ENCODE assay signal across 11 mouse cellular contexts in genomic region chr5:39417121-39417844, GRCm38 (mm10).
DNase-seq lines count a peak whose midpoint lies in the region; ATAC-seq and TF ChIP-seq lines count a peak whose summit lies in the region.
"Had no signal": no experiment of that assay in that cellular context is flagged by ENCODE, and none has a peak within 500 bp of the region (broad histone marks: within the 10 kb centered on the region; RNA-seq: fewer than 3 reads in every experiment).

No protein-coding gene starts in this region.

- peaks cover 22% of the 10 kb centered on the region for H3K4me1 ChIP-seq in forebrain, embryonic 13.5 days
- peaks cover 2% of the 10 kb centered on the region; the same call in 1 of the 2 replicates for H3K4me1 ChIP-seq in forebrain, embryonic 11.5 days (replicated peaks; ENCODE audit: control insufficient read depth, insufficient read depth, low read length)
- H3K4me1 ChIP-seq in midbrain, embryonic 15.5 days, result no peaks in the 10 kb centered on the region
- no peaks in the 10 kb centered on the region for H3K4me1 ChIP-seq in intestine, postnatal 0 days (replicated peaks; ENCODE audit: control insufficient read depth, insufficient read depth, low read length)

- TF ChIP-seq CTCF in intestine, postnatal 0 days (IDR thresholded peaks at IDR 0.05; ENCODE audit: low read depth), result no peak

- 39% methylated on average over 11 of the region's 11 CpGs for WGBS in forebrain, embryonic 13.5 days
- WGBS in forebrain, embryonic 11.5 days, result 58% methylated on average over 10 of the region's 11 CpGs
- 43% methylated on average over 11 of the region's 11 CpGs for WGBS in midbrain, embryonic 15.5 days
- 71% methylated on average over 11 of the region's 11 CpGs for WGBS in intestine, postnatal 0 days

- no peaks in the 10 kb centered on the region for H3K27me3 ChIP-seq in forebrain, embryonic 13.5 days
- H3K27me3 ChIP-seq in forebrain, embryonic 11.5 days (ENCODE audit: control insufficient read depth, insufficient read depth, low read length), result no peaks in the 10 kb centered on the region
- H3K27me3 ChIP-seq in midbrain, embryonic 15.5 days (replicated peaks), result no peaks in the 10 kb centered on the region
- H3K27me3 ChIP-seq in intestine, postnatal 0 days (replicated peaks; ENCODE audit: control insufficient read depth, insufficient read depth, low read length), result no peaks in the 10 kb centered on the region

- H3K4me2 ChIP-seq in forebrain, embryonic 13.5 days, result no peak overlapping the region
- H3K4me2 ChIP-seq in forebrain, embryonic 11.5 days (ENCODE audit: low read depth, low read length, severe bottlenecking), result no peak overlapping the region
- H3K4me2 ChIP-seq in midbrain, embryonic 15.5 days, result no peak overlapping the region
- no peak overlapping the region for H3K4me2 ChIP-seq in intestine, postnatal 0 days (replicated peaks; ENCODE audit: low read depth)

- peak; percentile 42; the same call in 1 of the 2 replicates for ATAC-seq in forebrain, embryonic 13.5 days
- no peak for ATAC-seq in forebrain, embryonic 11.5 days (replicated peaks; ENCODE audit: low FRiP score)
- ATAC-seq in midbrain, embryonic 15.5 days (replicated peaks), result peak; percentile 60; the same call in 1 of the 2 replicates
- ATAC-seq in intestine, postnatal 0 days, result no peak

- no peak overlapping the region for H3K9ac ChIP-seq in forebrain, embryonic 13.5 days
- H3K9ac ChIP-seq in forebrain, embryonic 11.5 days (ENCODE audit: low read length), result no peak overlapping the region
- H3K9ac ChIP-seq in midbrain, embryonic 15.5 days, result no peak overlapping the region
- no peak overlapping the region for H3K9ac ChIP-seq in intestine, postnatal 0 days (ENCODE audit: low read depth, low read length)
- H3K9ac ChIP-seq: liver, embryonic 14.5 days had no signal

- peak overlapping the region; percentile 12; the same call in 1 of the 2 replicates for H3K27ac ChIP-seq in forebrain, embryonic 13.5 days
- no peak overlapping the region for H3K27ac ChIP-seq in forebrain, embryonic 11.5 days (ENCODE audit: low read depth, low read length)
- H3K27ac ChIP-seq in midbrain, embryonic 15.5 days, result no peak overlapping the region
- H3K27ac ChIP-seq in intestine, postnatal 0 days (ENCODE audit: low read depth, low read length), result no peak overlapping the region
- H3K27ac ChIP-seq: liver, embryonic 14.5 days had no signal

- no peak for DNase-seq in forebrain, embryonic 11.5 days (ENCODE audit: low spot score)
- DNase-seq in cerebellum, adult 9-11 months, result peak; percentile 26
- peak; percentile 29 for DNase-seq in layer of hippocampus, adult 9-10 months (ENCODE audit: low spot score)
- no peak for DNase-seq in kidney, adult 9 months
- no peak for DNase-seq in gastrocnemius, adult 18-20 months (ENCODE audit: low spot score)
- DNase-seq: thymus, postnatal 4 days had no signal

- H3K36me3 ChIP-seq in forebrain, embryonic 13.5 days (ENCODE audit: poor library complexity, severe bottlenecking), result no peaks in the 10 kb centered on the region
- no peaks in the 10 kb centered on the region for H3K36me3 ChIP-seq in forebrain, embryonic 11.5 days (ENCODE audit: control insufficient read depth, insufficient read depth, low read length)
- H3K36me3 ChIP-seq in midbrain, embryonic 15.5 days (replicated peaks), result no peaks in the 10 kb centered on the region
- no peaks in the 10 kb centered on the region for H3K36me3 ChIP-seq in intestine, postnatal 0 days (ENCODE audit: control insufficient read depth, insufficient read depth)

- no peaks in the 10 kb centered on the region for H3K9me3 ChIP-seq in forebrain, embryonic 13.5 days (replicated peaks)
- H3K9me3 ChIP-seq in forebrain, embryonic 11.5 days (ENCODE audit: control insufficient read depth, low read length), result no peaks in the 10 kb centered on the region
- H3K9me3 ChIP-seq in midbrain, embryonic 15.5 days, result no peaks in the 10 kb centered on the region
- H3K9me3 ChIP-seq in intestine, postnatal 0 days (ENCODE audit: control insufficient read depth), result no peaks in the 10 kb centered on the region

- H3K4me3 ChIP-seq in forebrain, embryonic 13.5 days, result no peak overlapping the region
- H3K4me3 ChIP-seq in forebrain, embryonic 11.5 days (ENCODE audit: low read depth, low read length), result no peak overlapping the region
- no peak overlapping the region for H3K4me3 ChIP-seq in midbrain, embryonic 15.5 days
- no peak overlapping the region for H3K4me3 ChIP-seq in intestine, postnatal 0 days (ENCODE audit: low read depth, low read length)
- H3K4me3 ChIP-seq: erythroblast, embryonic 14.5 days had no signal

Comparison
In these comparisons a context has a peak if more than half of its experiments do, and no peak if none do; other contexts are left out.
1. ATAC-seq: peak in forebrain, embryonic 13.5 days (single experiment) and midbrain, embryonic 15.5 days (single experiment); none in forebrain, embryonic 11.5 days (single experiment) and intestine, postnatal 0 days (single experiment).
2. DNase-seq: peak in cerebellum, adult 9-11 months (single experiment) and layer of hippocampus, adult 9-10 months (single experiment); none in forebrain, embryonic 11.5 days (single experiment), kidney, adult 9 months (single experiment) and gastrocnemius, adult 18-20 months (single experiment).